Mouse (Mus musculus): ENCODE data around the gene Cd81. TPM values are rescaled to one million over a fixed set of nuclear protein-coding genes. Genes with fewer than 3 reads are reported as not detected.

The Cd81 gene
- total RNA-seq, 2 experiments from 2014 or later, result 347 to 375 TPM

DNA sequence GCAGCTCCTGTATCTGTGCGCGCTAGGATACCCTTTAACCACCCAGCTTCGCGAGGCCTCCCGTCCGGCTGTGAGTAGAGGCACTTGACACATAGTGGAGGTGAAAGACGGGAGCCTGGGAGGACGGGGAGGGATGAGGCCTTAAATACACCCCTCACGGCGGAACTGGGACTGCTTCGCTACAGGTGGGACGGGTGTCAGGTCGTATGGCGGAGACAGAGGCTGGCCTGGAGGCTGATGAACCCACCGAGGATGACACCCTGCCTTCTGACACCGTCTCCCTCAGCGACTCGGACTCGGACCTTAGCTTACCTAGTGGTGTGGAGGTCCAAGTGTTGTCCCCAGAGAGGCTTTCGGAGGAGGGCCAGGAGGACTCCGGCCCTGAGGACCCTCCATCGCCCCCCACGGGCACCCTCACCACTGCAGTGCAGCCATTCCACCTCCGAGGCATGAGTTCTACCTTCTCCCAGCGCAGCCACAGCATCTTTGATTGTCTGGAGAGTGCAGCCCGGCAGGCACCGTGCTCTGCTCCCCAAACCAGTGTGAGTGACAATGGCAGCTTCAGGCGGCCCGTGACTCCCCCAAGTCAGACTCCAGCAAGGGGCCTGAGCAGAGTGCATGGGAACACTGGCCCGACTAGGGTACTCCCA lies 17.3 kb downstream of the Cd81 start:
- DNase-seq (ENCODE audit: low spot score in 2 of 2), result peak in 1 of 2 experiments; percentile 44

DNA sequence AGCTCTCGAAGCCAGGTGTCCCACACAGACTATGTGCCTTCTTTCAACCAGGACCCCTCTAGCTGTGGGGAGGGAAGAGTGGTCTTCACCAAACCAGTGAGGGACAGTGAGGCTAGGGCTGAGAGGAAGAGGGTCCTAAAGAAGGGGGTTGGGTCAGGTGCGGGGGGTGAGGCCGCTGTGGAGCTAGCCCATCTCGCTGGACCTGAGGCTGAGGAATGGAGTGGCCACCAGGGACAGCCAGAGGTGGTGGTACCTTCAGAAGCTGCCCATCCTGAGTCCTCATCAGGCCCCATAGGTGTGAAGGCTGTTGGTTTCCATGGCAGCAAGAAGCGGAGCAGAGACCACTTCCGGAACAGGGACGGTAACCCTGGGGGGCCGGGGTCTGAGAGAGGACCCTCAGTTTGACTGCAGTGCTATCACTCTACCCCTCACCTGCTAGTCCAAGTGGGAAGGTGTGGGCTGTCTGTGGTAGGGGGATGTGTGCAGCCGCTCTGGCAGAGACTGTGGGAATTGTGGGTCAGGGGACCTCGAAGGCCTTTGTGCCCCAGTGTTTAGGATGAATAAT lies 18.0 kb downstream of the Cd81 start:
- no peak for DNase-seq (ENCODE audit: low spot score in 2 of 2)

DNA sequence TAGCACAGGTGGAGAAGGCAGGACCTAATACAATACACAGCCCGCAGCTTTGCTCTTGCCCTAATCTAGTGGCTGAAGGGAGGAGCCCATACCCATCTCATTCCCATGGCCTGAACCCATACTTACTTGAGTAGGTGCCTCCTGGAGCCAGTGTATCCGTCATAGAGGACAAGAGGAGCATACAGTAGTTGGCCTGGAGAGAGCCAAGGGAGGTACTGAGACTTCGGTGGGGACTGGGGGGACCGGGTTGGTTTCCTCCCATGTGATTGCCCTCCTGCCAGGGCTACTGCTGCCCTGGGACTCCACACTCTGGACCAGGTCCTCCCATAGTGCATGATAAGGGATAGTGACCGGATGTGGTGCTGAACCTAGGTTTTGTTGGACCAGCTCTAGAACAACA lies 20.1 kb downstream of the Cd81 start:
- no peak for DNase-seq (ENCODE audit: low spot score in 2 of 2)

DNA sequence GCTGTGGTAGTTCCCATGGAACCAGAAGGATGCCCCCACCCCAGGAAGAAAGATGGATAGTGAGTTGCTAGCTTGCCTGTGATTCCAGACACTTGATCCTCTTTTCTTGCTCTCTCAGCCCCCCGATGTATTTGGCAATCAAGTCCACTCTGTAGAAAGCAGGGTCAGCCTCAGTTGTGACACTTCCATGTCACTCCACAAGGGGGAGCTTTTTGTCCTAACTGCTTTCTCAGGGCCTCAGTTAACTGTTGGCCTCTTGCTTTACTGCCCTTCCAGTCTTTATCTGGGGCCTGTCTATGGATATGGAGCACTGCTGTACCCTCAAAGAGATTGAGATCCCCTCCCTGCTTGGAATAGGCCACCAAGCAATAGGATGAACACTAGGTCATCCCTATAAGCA lies 20.5 kb downstream of the Cd81 start:
- DNase-seq (ENCODE audit: low spot score in 2 of 2), result peak in 1 of 2 experiments; percentile 48

DNA sequence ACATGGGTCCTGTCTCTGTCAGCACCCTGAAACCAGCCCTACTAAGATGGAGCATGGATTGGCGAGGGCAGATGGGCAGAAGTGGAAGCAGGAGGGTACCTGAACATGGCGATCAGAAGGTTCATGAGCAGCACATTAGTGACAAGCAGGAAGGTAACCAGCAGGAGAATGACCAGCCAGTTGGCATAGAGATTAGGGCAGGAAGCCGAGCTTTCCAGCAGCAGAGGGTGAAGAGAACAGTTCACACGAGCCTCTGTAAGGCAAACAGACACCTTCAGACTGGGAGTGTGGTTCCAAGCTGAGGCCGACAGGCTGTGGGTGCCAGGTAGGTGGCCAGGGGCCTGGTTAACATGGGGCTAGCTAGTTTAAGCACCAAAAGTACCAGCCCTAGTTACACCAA lies 22.9 kb downstream of the Cd81 start:
- no peak for DNase-seq (ENCODE audit: low spot score in 2 of 2)

DNA sequence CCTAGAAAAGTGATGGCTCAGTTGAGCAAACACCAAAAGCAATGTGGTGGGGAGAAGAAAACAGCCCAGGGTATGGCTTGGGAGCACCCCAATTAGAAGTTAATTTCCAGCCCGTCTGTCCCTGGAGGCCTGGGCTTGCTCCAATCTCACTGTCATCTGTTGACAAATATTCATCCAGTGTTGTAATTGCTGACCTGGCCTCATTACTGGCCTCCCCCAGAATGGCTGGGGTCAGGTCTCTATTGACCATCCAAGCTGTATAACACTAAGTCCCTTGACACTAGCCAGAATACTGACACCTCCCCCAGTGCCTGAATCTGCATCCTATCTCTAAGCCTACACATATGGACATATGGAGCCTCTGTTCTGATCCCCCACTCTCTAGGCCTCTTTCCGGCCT lies 24.8 kb downstream of the Cd81 start:
- no peak for DNase-seq (ENCODE audit: low spot score in 2 of 2)

DNA sequence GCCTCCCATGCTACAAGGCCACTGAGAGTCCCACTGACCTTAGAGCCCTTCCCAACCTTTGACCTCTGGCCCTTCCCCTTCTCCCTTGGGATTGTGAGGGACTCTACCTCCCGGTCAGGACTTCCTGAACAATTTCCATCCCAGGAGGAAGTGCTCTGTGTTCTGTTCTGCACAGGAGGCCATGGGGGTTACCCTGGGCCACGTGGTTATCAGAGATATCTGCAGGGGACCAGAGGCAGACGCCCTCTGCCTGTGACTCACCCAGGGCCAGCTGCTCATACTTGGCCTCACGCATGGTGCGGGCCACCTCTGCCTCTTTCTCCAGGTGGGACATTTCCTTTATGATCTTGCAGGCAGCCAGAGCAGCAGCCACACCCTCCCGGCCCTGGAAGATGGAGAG lies 29.5 kb downstream of the Cd81 start:
- no peak for DNase-seq (ENCODE audit: low spot score in 2 of 2)

DNA sequence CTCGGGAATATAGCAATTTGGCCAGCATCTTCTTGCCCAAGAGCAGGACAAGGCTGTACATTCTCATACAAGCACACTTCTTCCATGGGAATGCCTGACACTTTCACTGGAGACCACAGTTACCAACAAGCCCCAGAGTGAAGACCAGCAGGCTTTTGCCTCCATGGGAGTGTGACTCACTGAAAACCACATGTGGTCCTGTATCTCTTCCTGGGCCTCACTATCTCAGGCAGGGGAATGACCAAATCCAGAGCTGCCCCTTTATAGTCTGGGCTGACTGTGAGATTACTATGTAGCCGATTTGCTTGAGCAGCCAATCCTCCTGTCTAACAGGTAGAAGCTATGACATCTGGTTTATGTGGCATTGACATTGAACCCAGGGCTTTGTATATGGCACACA lies 31.2 kb downstream of the Cd81 start:
- no peak for DNase-seq (ENCODE audit: low spot score in 2 of 2)

DNA sequence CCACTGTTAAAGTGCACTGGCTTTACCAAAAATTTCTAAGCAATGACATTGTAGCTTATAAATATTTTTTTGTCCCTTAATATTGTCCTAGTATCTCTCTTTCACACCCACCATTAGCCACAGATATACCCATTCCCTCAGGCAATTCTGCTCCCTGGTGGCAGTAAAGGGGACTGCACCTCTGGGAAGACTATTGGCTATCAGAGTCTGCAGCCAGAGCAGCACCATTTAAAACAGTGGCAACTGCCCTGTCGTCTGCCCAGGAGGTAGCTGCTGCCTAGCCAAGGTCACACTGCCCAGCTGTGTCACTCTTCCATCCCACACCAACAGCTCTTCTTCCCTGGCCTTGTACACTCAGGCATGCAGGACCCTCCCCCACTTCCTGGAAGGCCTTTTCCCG lies 33.8 kb downstream of the Cd81 start:
- DNase-seq (ENCODE audit: low spot score in 2 of 2), result peak; percentile 62 to 76

DNA sequence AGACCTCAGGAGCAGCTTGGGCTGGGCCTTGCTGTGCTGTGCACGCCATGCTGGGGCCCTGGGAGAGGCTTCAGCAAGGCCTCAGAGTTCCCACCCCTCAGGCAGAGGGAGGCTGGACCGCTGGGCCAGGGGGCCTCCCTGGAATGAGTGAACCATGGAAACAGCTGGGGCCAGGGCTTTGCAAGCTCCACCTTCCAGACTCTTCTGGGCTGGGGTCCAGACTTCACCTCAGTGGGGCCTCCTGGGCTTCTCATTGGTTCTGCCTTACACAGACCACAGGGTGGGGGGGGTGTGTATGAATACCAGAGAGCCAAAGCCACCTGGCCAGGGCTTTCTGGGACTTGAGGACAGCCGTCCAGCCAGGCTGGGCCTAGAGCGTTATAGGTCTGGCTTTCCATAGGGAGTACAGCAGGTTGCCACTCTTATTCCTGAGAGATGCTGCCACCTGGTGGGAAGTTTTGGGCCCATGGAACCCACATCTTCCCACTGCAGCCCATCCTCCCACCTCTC lies 34.6 kb downstream of the Cd81 start:
- peak; percentile 54 to 82 for DNase-seq (ENCODE audit: low spot score in 2 of 2)

DNA sequence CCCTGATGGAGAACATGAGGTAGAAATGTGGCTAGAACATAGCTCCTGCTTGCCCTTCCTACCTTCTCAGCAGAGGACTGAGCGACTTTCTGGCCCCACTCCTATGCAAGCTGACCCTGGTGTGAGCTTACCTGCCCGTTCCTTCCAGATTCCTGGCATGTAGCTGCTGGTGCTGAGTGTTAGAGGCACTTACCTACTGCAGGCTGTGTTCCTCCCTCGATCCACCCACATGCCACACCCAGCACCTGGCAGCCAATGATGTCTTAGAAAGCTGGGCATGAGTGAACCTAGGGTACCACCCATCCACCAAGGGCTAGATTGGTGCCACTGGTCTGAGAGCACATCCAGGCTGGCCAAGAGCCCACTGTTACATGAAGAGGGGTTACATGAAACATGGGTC lies 41.3 kb downstream of the Cd81 start:
- no peak for DNase-seq (ENCODE audit: low spot score in 2 of 2)

DNA sequence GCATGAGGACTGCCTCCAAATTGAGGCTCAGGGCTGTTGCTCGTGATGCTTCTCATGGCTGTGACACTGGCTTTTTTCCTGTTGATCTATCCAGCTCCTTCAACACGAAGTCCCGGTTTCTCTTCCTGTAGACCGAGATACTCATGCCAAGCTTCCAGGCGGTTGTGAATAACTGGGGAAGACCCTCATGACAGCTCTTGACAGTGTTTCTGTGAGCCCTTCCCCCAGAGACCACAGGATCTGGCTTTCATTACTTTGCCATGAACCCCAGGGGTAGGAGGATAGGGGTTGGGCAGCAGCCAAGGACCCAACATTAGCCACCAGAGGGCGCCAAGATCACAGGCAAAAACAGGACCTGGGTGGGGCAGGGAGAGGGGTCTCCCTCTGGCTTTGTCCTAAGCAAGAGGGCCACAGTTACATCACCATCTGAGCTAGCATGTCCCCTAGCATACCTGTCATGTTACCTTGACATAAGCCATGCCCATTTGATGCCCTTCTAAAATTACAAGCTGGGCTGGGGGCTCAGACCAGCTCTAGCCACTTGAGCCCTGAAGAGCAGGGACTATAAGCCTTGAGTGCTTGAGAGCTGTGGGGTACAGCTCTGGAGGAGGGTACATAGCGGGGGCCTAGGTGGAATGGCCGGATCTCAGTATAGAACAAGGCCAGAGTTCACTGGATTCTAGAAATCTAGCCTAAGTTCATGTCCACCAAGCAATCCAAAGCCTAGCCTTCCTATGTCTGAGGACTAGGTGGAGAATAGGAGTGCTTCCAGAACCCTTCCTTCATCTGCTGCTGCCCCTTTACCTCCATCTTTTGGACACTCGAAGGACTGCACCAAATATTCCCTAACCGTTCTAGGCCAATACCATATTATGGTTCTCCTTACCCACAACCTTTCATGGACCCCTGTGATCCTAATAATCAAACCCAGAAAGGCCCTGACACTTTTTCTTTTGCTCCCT lies 42.3 kb downstream of the Cd81 start, which contains the start of gene Trpm5:
Gene Trpm5, minus strand, starts transcription at position 51 of the 962 bp plus-strand sequence.
- peak; percentile 60 to 73 for DNase-seq (ENCODE audit: low spot score in 2 of 2)

DNA sequence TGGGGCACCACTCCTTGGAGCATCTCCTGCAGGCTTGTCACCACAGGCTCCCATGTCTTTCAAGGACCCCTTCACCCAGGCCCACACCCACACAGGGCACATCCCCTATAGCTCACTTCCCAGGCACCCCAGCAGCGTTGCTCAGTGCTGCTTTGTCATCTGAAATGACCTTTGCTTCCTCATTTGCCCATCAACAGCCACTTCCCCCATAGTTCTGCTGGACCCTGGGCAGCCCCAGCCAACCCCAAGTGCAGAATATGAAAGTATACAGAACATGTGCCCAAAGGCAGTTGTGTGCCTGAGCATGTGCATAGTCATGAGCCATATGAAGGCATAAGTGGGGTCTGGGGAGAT lies 43.0 kb downstream of the Cd81 start:
- DNase-seq (ENCODE audit: low spot score in 2 of 2), result no peak

DNA sequence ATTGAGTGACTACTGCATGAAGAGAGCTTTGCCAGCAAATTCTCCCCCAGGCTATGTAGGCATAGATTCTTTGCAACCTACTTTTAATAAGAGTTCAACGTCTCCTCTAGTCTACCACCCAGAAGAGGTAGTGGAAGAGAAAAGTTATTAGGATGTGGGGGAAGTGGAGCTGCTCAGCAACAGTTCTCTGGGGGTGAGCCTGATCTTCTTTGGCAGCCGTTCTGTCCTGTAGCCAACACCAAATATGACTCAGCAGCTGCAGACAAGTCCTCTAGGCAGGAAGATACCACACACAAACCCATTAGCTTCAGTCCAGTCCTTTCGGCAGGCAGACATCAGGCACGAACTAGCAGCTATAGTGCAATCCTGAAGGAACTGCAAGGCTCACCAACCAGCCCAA lies 48.2 kb downstream of the Cd81 start:
- no peak for DNase-seq (ENCODE audit: low spot score in 2 of 2)

DNA sequence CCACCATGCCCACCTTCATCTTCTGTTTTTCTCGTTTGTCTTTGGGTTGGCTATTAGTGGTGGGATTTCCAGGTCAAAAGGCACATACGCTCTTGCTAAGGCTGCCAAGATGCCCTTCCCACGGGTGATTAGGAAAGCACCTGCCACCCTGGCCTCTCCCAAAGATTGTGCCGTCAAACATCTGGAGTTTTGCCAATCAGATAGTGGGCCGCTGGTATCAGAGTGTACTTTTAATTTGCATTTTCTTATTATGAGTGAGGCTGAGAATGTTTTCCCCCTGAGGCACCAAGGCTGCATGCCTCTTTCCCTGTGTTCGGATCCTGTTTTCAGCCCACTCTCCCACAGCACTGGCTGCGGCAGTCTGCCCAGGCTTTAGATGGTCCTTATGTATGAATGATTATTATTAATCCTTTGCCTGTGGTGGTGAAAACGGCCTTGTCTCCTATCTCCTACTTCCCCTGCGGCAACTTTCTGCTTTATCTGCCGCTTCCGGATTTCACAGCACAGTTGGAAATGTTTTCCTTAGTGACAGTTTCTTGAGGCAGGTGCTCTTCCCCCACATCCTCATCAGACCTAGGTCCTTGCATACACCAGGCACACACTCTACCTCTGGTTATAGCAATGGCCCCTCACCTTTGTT lies 52.8 kb downstream of the Cd81 start:
- no peak for DNase-seq (ENCODE audit: low spot score in 2 of 2)

DNA sequence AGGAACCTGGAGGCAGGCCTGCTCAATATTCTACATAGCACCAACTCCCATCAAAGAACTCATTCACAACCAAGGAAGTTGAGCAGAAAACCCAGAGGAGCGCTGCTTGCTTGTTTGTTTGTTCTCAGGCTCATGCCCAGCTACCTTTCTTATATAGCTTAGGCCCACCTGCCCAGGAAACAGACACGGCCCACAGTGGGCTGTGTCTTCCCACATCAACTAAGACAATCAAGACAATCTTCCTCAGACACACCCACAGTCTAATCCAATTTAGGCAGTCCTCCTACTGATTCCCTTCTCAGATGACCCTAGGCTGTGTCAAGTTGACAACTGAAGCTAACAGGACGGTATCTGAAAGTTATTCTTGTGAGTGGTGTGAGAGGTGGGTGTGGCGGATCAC lies 53.5 kb downstream of the Cd81 start, which contains the start of gene Kcnq1:
Gene Kcnq1, plus strand, starts transcription at position 301 of the 400 bp plus-strand sequence.
- no peak for DNase-seq (ENCODE audit: low spot score in 2 of 2)

DNA sequence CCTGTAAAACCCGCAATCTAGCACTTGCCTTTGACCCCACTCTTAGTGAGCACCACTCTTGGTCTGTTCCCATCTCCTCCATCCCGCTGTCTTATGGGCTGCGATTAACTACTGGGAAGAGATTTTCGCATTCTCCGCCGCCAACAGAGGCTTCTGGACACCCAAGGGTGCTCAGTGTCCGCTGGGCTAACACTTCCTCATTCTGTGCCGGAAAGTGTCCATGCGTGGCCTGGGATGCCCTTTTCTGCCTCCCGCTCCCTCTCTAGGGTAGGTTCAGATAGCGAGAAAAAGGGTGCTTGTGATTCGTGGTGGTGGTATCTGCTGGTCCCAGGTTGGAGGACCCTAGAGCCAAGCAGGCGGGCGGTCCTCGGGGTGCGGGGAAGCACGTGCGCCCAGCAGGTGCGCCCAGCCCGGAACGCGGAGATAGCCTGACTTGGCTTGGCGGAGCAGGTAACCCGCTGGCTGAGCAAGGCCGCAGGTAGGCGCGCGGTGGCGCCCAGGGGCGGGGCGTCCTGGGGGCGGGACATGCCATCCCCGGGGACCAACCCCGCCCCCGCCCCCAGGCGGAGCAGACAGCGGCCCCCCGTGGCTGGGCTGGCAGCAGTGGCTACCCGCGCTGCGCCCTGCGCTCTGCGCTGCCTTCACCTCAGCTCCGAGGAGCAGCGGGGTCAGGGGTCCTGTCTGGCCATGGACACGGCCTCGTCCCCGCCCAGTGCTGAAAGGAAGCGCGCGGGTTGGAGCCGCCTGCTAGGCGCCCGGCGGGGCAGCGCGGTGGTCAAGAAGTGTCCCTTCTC lies 54.3 kb downstream of the Cd81 start:
- no peak for DNase-seq (ENCODE audit: low spot score in 2 of 2)

DNA sequence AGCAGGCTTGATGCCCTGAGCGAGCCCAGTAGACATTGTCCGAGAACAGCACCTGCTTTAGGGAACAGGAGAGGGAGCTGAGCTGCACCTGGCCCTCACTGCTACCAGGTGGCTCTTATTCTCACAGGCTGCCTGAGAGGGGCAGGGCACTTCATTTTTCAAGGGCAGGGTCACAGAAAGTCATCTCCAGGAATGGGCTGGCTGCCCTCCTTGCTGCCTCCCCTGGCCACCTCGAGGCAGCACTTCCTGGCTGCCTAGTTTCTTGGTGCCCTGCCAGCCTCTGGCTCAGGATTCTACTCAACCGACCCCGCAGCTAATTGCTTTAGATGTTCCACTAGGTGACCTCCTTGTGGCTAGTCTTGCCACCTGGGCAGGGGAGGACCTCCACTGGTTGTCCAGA lies 55.7 kb downstream of the Cd81 start:
- no peak for DNase-seq (ENCODE audit: low spot score in 2 of 2)

DNA sequence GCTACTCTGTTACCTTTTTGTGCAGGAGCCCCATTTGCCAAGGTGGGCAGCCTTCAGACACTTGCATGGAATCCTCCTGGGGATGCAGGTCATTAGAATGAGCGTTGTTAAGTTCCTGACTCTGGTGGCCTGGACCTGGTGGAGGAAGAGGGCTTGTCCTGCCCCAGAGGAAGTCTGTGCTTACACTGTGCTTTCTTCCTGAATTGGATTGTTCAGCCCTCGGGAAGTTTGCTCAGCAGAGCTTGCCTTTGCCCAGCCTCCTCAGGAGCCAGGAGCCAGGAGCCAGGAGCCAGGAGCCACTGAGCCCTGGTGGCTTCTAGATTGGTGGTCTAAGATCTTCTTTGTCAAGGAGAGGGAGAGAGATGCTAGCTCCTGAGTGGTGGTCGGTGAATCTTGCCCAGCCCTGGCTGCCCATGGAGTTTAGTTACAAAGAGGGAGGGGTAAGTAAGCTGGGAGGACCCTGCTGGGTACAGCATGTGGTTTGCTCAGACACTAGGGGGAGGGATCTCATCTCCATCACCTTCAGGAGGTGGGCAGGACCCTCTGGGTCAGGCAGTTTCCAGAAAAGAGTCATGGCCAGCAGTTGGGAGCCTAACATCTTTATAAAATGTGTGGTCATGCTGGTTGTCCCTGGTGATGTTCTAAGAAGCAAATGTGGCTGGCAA lies 56.6 kb downstream of the Cd81 start:
- no peak for DNase-seq (ENCODE audit: low spot score in 2 of 2)

DNA sequence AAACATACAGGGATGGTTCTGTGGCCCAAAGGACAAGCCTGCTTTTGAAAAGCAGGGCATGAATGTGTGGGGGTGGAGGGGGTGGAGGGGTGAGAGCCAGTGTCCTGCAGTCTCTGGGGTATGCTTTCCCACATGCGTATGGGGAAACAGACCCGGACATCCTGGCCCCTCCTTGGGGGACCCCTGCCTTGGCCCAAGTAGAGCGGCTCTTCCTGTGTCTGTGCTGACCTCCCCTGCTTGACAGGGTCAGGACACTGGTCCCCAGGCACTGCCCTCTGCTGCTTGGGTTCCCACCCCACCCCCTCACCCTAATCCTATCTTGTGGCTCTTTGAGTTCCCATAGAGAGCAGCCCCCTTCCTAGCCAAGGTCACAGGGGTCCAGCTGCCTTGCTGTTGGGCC lies 57.2 kb downstream of the Cd81 start:
- no peak for DNase-seq (ENCODE audit: low spot score in 2 of 2)

Measured in gastrocnemius, postnatal 4 days (tissue).